Mouse (Mus musculus) hindbrain, postnatal 0 days (tissue): ENCODE data around the gene Snf8. TPM values are rescaled to one million over a fixed set of nuclear protein-coding genes. Genes with fewer than 3 reads are reported as not detected.

Source experiments
- ATAC-seq: fragments of 200-750 bp; cut with Nextera tagmentation; 2 replicates; pipeline ENCODE4 v1.8.0; 2017; ENCODE audit warnings: mild to moderate bottlenecking, moderate TSS enrichment, moderate library complexity
- DNase-seq: peaks from one replicate; pipeline ENCODE4 v3.0.0-alpha.2; 2015; ENCODE audit warnings: low spot score
- H3K27ac ChIP-seq: fragments of 300-500 bp; sonication (generic); 2 replicates; pipeline ENCODE4 v1.5.1; 2014; ENCODE audit warnings: mild to moderate bottlenecking
- H3K27me3 ChIP-seq: fragments of 300-500 bp; sonication (generic); 2 replicates; pipeline ENCODE4 v1.6.1; 2014; ENCODE audit warnings: low read length, mixed read lengths; ENCODE audit not compliant: insufficient read depth
- H3K36me3 ChIP-seq: fragments of 300-500 bp; sonication (generic); 2 replicates; pipeline ENCODE4 v1.6.1; 2014; ENCODE audit warnings: low read length, mixed read lengths; ENCODE audit not compliant: insufficient read depth
- H3K4me1 ChIP-seq: fragments of 300-500 bp; sonication (generic); 2 replicates; pipeline ENCODE4 v1.6.1; 2014; ENCODE audit warnings: antibody characterized with exemption, low read length, mixed read lengths; ENCODE audit not compliant: insufficient read depth
- H3K4me2 ChIP-seq: fragments of 300-500 bp; sonication (generic); 2 replicates; pipeline ENCODE4 v1.6.1; 2014; ENCODE audit warnings: low read depth, mild to moderate bottlenecking, low read length, moderate library complexity, mixed read lengths
- H3K4me3 ChIP-seq: fragments of 300-500 bp; sonication (generic); 2 replicates; pipeline ENCODE4 v1.5.1; 2014; ENCODE audit warnings: low read length
- H3K9ac ChIP-seq: fragments of 300-500 bp; sonication (generic); replicated peaks from 2 replicates; pipeline ENCODE4 v1.6.1; 2014; ENCODE audit warnings: mild to moderate bottlenecking, low read length, moderate library complexity, mixed read lengths
- H3K9me3 ChIP-seq: fragments of 300-500 bp; sonication (generic); 2 replicates; pipeline ENCODE4 v1.6.1; 2016; ENCODE audit warnings: low read length, mixed read lengths
- CTCF ChIP-seq: IDR thresholded peaks from 2 replicates; pipeline ENCODE4 v1.5.1; 2016; ENCODE audit warnings: antibody characterized with exemption, control low read depth, low read depth
- WGBS: fragments of 180-500 bp; shearing (Covaris S2); extraction: QIAGEN DNeasy Blood & Tissue Kit; methylation state at CpG from one replicate; pipeline ENCODE4 v1.1.7; 2014; 5-methylcytosine and 5-hydroxymethylcytosine counted together
- polyA plus RNA-seq: library from polyadenylated mRNA; unstranded; fragments of >200 nt; fragmentation: Nextera tagmentation; extraction: Ambion mirVana; gene quantifications from 2 replicates; pipeline ENCODE4 v1.2.1, GENCODE M21; 2015
- total RNA-seq: library from RNA; depleted of rRNA; stranded (reverse); fragments of >200 nt; gene quantifications from 2 replicates; pipeline ENCODE4 v1.2.3, GENCODE M21; 2014

The Snf8 gene
- total and polyA plus RNA-seq, 2 experiments from 2014 or later = 21.4 to 114 TPM

DNA sequence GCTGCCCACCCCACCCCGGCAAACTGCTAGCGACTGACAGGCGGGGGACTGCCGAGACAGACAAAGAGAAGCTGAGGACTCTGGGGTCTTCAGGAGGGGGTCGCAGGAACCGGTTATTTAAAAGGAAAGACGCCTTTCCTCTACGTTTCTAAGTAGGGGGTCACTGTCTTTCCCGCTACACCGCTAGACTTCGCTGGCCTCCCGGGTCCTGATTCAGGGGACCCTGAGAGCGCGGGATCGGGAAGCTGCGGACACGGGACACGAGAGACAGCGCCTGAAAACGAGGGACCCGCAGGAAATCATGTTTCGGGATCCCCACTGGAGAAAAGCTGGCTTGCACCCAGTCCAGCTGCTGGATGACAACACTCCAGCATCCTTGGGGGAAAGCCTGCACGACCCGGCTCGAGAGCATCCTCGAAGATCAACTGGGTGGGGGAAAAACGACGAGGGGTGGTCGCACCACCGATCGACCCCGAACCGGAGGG, 28.3 kb upstream of the Snf8 start:
- under 1% methylated on average over 33 of the region's 33 CpGs for WGBS
- H3K4me3 ChIP-seq = peak overlapping the region; percentile 37
- ATAC-seq (no peak), DNase-seq (peak; percentile 57)
- H3K27ac ChIP-seq = peak overlapping the region; percentile 51
- no peak for TF ChIP-seq CTCF
- peak overlapping the region; percentile 37 for H3K9ac ChIP-seq
- peaks cover 5% of the 10 kb centered on the region; the same call in 1 of the 2 replicates for H3K4me1 ChIP-seq
- peaks cover 9% of the 10 kb centered on the region; the same call in 1 of the 2 replicates for H3K27me3 ChIP-seq
- no peaks in the 10 kb centered on the region for H3K36me3 ChIP-seq
- H3K4me2 ChIP-seq = peak overlapping the region; percentile 55
- H3K9me3 ChIP-seq = no peaks in the 10 kb centered on the region

DNA sequence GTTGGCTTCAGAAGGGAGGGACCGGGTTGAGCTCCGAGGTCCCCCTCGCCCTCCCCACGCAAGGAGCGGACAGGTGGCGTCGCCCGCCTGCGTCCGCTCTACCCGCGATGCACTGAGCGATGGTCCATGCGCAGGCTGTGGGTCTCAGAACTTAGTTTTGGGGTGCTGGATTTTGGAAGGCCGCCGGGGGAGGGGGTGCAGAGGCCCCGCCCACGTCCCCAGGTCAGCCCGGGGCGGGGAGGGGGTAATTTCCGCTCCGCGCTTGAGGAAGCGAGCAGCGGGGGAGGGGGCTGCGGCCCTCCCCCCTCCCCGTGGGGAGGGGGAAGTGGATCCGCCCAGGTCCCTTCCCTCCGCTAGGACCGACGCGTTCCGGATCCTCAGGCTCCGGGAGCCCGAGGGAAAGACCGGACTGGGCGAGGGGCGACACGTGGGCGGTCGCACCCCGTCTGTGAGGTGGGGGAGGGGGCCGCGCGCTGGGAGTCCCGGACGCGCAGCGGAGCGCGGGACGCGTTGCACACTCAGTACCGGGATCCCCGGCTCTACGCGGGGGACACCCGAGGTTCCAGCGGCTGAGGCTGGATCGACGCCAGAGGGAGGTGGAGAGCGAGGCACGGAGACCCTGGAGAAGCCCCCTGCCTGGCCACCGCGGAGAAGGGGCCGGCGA, 27.7 kb upstream of the Snf8 start:
- Histone ChIP-seq H3K27ac (peak overlapping the region; percentile 51; the same call in 1 of the 2 replicates), H3K4me2 (peak overlapping the region; percentile 55), H3K36me3 (no peaks in the 10 kb centered on the region), H3K4me1 (peaks cover 5% of the 10 kb centered on the region; the same call in 1 of the 2 replicates), H3K9ac (peak overlapping the region; percentile 37), H3K4me3 (peak overlapping the region; percentile 37), H3K27me3 (peaks cover 9% of the 10 kb centered on the region; the same call in 1 of the 2 replicates), H3K9me3 (no peaks in the 10 kb centered on the region)
- under 1% methylated on average over 55 of the region's 67 CpGs for WGBS
- no peak for TF ChIP-seq CTCF
- ATAC-seq = peak; percentile 73
- peak; percentile 65 for DNase-seq

DNA sequence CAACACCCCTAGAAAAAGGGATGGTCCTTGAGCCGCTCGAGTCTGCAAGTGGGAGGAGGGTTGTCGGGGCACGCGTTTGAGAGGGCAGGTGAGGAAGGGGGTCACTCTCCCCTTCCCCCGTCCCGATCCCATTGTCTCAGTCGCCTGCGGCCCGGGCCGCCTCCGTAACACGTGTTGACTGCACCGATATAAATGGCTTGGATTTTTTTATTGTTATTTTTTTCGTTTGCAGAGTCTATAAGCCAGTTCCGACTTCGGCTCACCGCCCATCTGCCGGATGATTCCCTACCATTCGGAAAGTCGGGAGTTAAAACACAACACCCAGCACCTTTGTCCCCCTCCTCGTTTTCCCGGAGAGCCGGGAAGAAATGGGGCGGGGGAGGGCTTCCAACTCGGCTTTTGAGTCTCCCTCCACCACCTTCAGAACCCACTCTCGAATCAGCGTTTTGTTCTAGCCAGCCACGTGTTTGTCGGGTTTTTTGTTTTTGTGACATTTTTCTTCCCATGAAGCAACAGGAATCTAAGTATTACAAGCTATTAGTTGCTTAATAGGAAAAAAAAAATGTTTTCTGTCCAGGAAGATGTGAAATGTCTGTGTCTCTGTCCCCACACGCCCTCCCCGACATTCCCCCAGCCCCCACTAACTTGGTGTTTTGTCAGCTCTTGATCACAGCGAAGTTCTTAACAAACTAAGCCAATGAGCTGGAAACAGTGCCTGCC, 27.0 kb upstream of the Snf8 start:
- ATAC-seq (no peak), DNase-seq (peak; percentile 27)

DNA sequence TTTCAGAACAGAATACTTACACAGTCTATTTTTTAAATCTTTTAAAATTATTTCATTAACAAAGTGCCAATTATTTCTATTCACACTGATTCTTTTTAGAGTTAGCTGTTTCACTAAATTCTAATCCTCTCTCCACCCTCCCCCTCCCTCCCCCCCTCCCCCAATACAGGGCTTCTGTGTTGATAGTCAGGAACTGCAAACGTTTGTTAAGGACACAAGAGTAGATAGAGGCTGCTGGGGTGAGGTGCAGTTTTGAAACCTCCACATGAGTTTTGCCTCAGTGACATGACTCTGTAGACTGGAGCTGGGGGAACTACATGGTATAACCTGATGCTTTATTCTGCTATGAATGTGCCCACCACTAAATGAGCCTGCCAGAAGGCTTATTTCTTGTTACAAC, 25.9 kb upstream of the Snf8 start:
- 4% methylated on average over 1 of the region's 1 CpGs for WGBS
- H3K4me3 ChIP-seq = no peak overlapping the region
- no peak overlapping the region for H3K27ac ChIP-seq
- no peaks in the 10 kb centered on the region for H3K36me3 ChIP-seq
- no peak for TF ChIP-seq CTCF
- H3K9me3 ChIP-seq = no peaks in the 10 kb centered on the region
- ATAC-seq (no peak), DNase-seq (no peak)
- no peak overlapping the region for H3K4me2 ChIP-seq
- H3K4me1 ChIP-seq = peaks cover 5% of the 10 kb centered on the region; the same call in 1 of the 2 replicates
- H3K27me3 ChIP-seq = peaks cover 9% of the 10 kb centered on the region; the same call in 1 of the 2 replicates
- no peak overlapping the region for H3K9ac ChIP-seq

More for the DNA sequence above, 27.0 kb upstream of the Snf8 start:
- no peaks in the 10 kb centered on the region for H3K9me3 ChIP-seq
- H3K4me1 ChIP-seq = peaks cover 5% of the 10 kb centered on the region; the same call in 1 of the 2 replicates
- peaks cover 9% of the 10 kb centered on the region; the same call in 1 of the 2 replicates for H3K27me3 ChIP-seq
- H3K27ac ChIP-seq = peak overlapping the region; percentile 51; the same call in 1 of the 2 replicates
- H3K4me2 ChIP-seq = peak overlapping the region; percentile 55
- under 1% methylated on average over 32 of the region's 33 CpGs for WGBS
- H3K9ac ChIP-seq = peak overlapping the region; percentile 37
- peak overlapping the region; percentile 37 for H3K4me3 ChIP-seq
- no peak for TF ChIP-seq CTCF
- H3K36me3 ChIP-seq = no peaks in the 10 kb centered on the region

DNA sequence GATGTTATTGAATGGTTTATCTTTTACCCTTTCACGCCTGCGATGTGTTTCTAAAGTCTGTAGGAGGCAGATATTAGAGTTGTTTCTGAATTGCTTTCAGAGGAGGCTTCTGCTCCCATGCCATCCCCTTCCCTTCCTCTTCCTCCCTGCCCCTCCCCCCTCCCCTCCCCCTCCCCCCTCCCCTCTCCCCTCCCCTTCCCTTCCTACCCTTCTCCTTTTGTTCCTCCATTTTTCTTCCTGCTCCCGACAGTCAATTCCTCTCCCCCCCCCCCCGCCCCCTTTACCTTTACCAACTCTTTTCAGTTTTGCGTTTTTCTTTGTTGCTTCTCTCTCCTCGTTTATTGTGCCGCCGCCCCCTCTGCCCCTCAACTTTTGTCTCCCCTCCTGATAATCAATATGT, 22.7 kb upstream of the Snf8 start:
- 0 out of 2 replicates have a peak, but pooled peaks cover 2% of the 10 kb centered on the region for H3K4me1 ChIP-seq
- H3K9ac ChIP-seq = no peak overlapping the region
- TF ChIP-seq CTCF = no peak
- no peaks in the 10 kb centered on the region for H3K36me3 ChIP-seq
- ATAC-seq (no peak), DNase-seq (no peak)
- H3K4me3 ChIP-seq = no peak overlapping the region
- H3K9me3 ChIP-seq = no peaks in the 10 kb centered on the region
- H3K27ac ChIP-seq = no peak overlapping the region
- H3K4me2 ChIP-seq = no peak overlapping the region
- H3K27me3 ChIP-seq = peaks cover 7% of the 10 kb centered on the region; the same call in 1 of the 2 replicates
- 6% methylated on average over 5 of the region's 8 CpGs for WGBS

DNA sequence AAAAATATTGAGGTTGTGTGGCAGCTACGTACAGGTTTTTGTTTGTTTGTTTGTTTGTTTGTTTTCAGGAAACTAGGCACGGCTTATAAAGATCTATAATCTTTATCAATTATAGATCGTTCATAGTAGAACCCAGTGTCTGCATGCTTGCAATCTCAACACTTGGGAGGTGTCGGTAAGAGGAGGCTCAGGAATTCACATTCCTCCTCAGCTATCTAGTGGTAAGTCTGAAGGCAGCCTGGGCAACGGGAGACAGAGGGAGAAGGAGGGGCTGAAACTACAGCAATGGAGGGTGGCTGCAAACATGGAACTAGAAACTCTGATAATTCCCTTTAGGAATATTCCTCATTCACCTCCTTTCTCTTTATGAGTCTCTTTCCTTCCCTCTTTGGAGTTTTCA, 19.3 kb upstream of the Snf8 start:
- Histone ChIP-seq H3K27ac (no peak overlapping the region), H3K4me1 (no peaks in the 10 kb centered on the region), H3K4me3 (no peak overlapping the region), H3K9ac (no peak overlapping the region), H3K9me3 (no peaks in the 10 kb centered on the region), H3K36me3 (no peaks in the 10 kb centered on the region), H3K27me3 (0 out of 2 replicates have a peak, but pooled peaks cover 3% of the 10 kb centered on the region), H3K4me2 (no peak overlapping the region)
- TF ChIP-seq CTCF = no peak
- 50% methylated on average over 5 of the region's 5 CpGs for WGBS
- ATAC-seq (no peak), DNase-seq (no peak)
